Mouse (Mus musculus): ENCODE measurements at regions not wholly inside any gene's neighbourhood (a gene's known extent, or its start where the extent isn't known, plus 50 kb on each side); places are given as distances from the start of the nearest gene placed in this dataset.

- Histone ChIP-seq H3K36me3 (no peaks in the 10 kb centered on the region), H3K4me2 (no peak overlapping the region), H3K27ac (no peak overlapping the region), H3K27me3 (no peaks in the 10 kb centered on the region), H3K9ac (no peak overlapping the region), H3K4me1 (no peaks in the 10 kb centered on the region), H3K9me3 (no peaks in the 10 kb centered on the region), H3K4me3 (no peak overlapping the region)
- 65% methylated on average over 9 of the region's 9 CpGs for WGBS
- ATAC-seq (ENCODE audit: borderline replicate concordance, extremely low read depth, low FRiP score, low TSS enrichment), result no peak
Measured at GRCm38 (mm10) chr1:128854649-128855048, 262.6 kb upstream of the Cxcr4 start.

- H3K4me3 ChIP-seq, result no peak overlapping the region
- ATAC-seq (ENCODE audit: borderline replicate concordance, extremely low read depth, low FRiP score, low TSS enrichment), result no peak
- no peak overlapping the region for H3K9ac ChIP-seq
- H3K36me3 ChIP-seq, result no peaks in the 10 kb centered on the region
- no peak overlapping the region for H3K27ac ChIP-seq
- 86% methylated on average over 10 of the region's 10 CpGs for WGBS
- no peak overlapping the region for H3K4me2 ChIP-seq
- no peaks in the 10 kb centered on the region for H3K27me3 ChIP-seq
- H3K4me1 ChIP-seq, result no peaks in the 10 kb centered on the region
- H3K9me3 ChIP-seq, result no peaks in the 10 kb centered on the region
Measured at GRCm38 (mm10) chr1:128853286-128853685, 261.2 kb upstream of the Cxcr4 start.

- Histone ChIP-seq H3K4me2 (no peak overlapping the region), H3K4me1 (0 out of 2 replicates have a peak, but pooled peaks cover 3% of the 10 kb centered on the region), H3K27ac (no peak overlapping the region), H3K36me3 (no peaks in the 10 kb centered on the region), H3K4me3 (no peak overlapping the region), H3K9me3 (no peaks in the 10 kb centered on the region), H3K27me3 (no peaks in the 10 kb centered on the region), H3K9ac (no peak overlapping the region)
- no peak for ATAC-seq (ENCODE audit: borderline replicate concordance, extremely low read depth, low FRiP score, low TSS enrichment)
- WGBS, result 88% methylated on average over 4 of the region's 4 CpGs
Measured at GRCm38 (mm10) chr1:128837361-128837760, 245.3 kb upstream of the Cxcr4 start.

GRCm38 (mm10) chr1:128835510-128835909 lies 243.4 kb upstream of the Cxcr4 start:
- Histone ChIP-seq H3K4me2 (no peak overlapping the region), H3K36me3 (no peaks in the 10 kb centered on the region), H3K4me3 (no peak overlapping the region), H3K27me3 (no peaks in the 10 kb centered on the region), H3K9ac (no peak overlapping the region), H3K4me1 (peaks cover 7% of the 10 kb centered on the region; the same call in 1 of the 2 replicates), H3K9me3 (no peaks in the 10 kb centered on the region), H3K27ac (no peak overlapping the region)
- ATAC-seq (ENCODE audit: borderline replicate concordance, extremely low read depth, low FRiP score, low TSS enrichment), result no peak
- whole genome bisulfite sequencing, result 81% methylated on average over 8 of the region's 8 CpGs

GRCm38 (mm10) chr1:128833096-128833715 lies 241.1 kb upstream of the Cxcr4 start:
- no peak overlapping the region for H3K9ac ChIP-seq
- H3K27ac ChIP-seq, result no peak overlapping the region
- no peak overlapping the region for H3K4me3 ChIP-seq
- H3K9me3 ChIP-seq, result no peaks in the 10 kb centered on the region
- no peaks in the 10 kb centered on the region for H3K36me3 ChIP-seq
- no peaks in the 10 kb centered on the region for H3K27me3 ChIP-seq
- no peak overlapping the region for H3K4me2 ChIP-seq
- 43% methylated on average over 11 of the region's 11 CpGs for WGBS
- peaks cover 9% of the 10 kb centered on the region; the same call in 1 of the 2 replicates for H3K4me1 ChIP-seq
- ATAC-seq (ENCODE audit: borderline replicate concordance, extremely low read depth, low FRiP score, low TSS enrichment), result no peak; the same call in 1 of the 2 replicates

- Histone ChIP-seq H3K9me3 (no peaks in the 10 kb centered on the region), H3K27me3 (no peaks in the 10 kb centered on the region), H3K4me3 (peak overlapping the region; percentile 39), H3K9ac (peak overlapping the region; percentile 36), H3K4me1 (peaks cover 9% of the 10 kb centered on the region; the same call in 1 of the 2 replicates), H3K36me3 (no peaks in the 10 kb centered on the region), H3K27ac (0 out of 2 replicates have a peak overlapping the region, but pooled peaks have one; percentile 4), H3K4me2 (peak overlapping the region; percentile 62)
- 8% methylated on average over 18 of the region's 18 CpGs for WGBS
- peak; percentile 79; the same call in 1 of the 2 replicates for ATAC-seq (ENCODE audit: borderline replicate concordance, extremely low read depth, low FRiP score, low TSS enrichment)
Measured at GRCm38 (mm10) chr1:128832201-128832883, 240.2 kb upstream of the Cxcr4 start.

GRCm38 (mm10) chr1:128830671-128831240 lies 238.7 kb upstream of the Cxcr4 start:
- H3K36me3 ChIP-seq, result no peaks in the 10 kb centered on the region
- H3K27ac ChIP-seq, result no peak overlapping the region
- no peak overlapping the region for H3K4me2 ChIP-seq
- H3K4me1 ChIP-seq, result peaks cover 9% of the 10 kb centered on the region; the same call in 1 of the 2 replicates
- no peak for ATAC-seq (ENCODE audit: borderline replicate concordance, extremely low read depth, low FRiP score, low TSS enrichment)
- 83% methylated on average over 8 of the region's 8 CpGs for WGBS
- no peaks in the 10 kb centered on the region for H3K9me3 ChIP-seq
- H3K9ac ChIP-seq, result no peak overlapping the region
- no peak overlapping the region for H3K4me3 ChIP-seq
- H3K27me3 ChIP-seq, result no peaks in the 10 kb centered on the region

- ATAC-seq (ENCODE audit: borderline replicate concordance, extremely low read depth, low FRiP score, low TSS enrichment), result no peak
- WGBS, result 31% methylated on average over 2 of the region's 2 CpGs
Measured at GRCm38 (mm10) chr1:128829536-128829935, 237.4 kb upstream of the Cxcr4 start.

GRCm38 (mm10) chr1:128826419-128826818 lies 234.3 kb upstream of the Cxcr4 start:
- Histone ChIP-seq H3K9ac (no peak overlapping the region), H3K36me3 (no peaks in the 10 kb centered on the region), H3K4me3 (no peak overlapping the region), H3K27ac (no peak overlapping the region), H3K4me1 (peaks cover 8% of the 10 kb centered on the region; the same call in 1 of the 2 replicates), H3K27me3 (no peaks in the 10 kb centered on the region), H3K4me2 (no peak overlapping the region), H3K9me3 (no peaks in the 10 kb centered on the region)
- ATAC-seq (ENCODE audit: borderline replicate concordance, extremely low read depth, low FRiP score, low TSS enrichment), result no peak
- 83% methylated on average over 11 of the region's 11 CpGs for WGBS

More at GRCm38 (mm10) chr1:128829536-128829935, 237.4 kb upstream of the Cxcr4 start:
- Histone ChIP-seq H3K36me3 (no peaks in the 10 kb centered on the region), H3K4me1 (peaks cover 9% of the 10 kb centered on the region; the same call in 1 of the 2 replicates), H3K9me3 (no peaks in the 10 kb centered on the region), H3K4me3 (no peak overlapping the region), H3K9ac (no peak overlapping the region), H3K4me2 (no peak overlapping the region), H3K27ac (no peak overlapping the region), H3K27me3 (no peaks in the 10 kb centered on the region)

GRCm38 (mm10) chr1:128824916-128825683 lies 233.0 kb upstream of the Cxcr4 start:
- no peak overlapping the region for H3K4me2 ChIP-seq
- H3K9me3 ChIP-seq, result no peaks in the 10 kb centered on the region
- H3K9ac ChIP-seq, result no peak overlapping the region
- ATAC-seq (ENCODE audit: borderline replicate concordance, extremely low read depth, low FRiP score, low TSS enrichment), result no peak
- H3K36me3 ChIP-seq, result no peaks in the 10 kb centered on the region
- no peak overlapping the region for H3K4me3 ChIP-seq
- 51% methylated on average over 11 of the region's 11 CpGs for WGBS
- no peaks in the 10 kb centered on the region for H3K27me3 ChIP-seq
- H3K27ac ChIP-seq, result no peak overlapping the region
- peaks cover 8% of the 10 kb centered on the region; the same call in 1 of the 2 replicates for H3K4me1 ChIP-seq

GRCm38 (mm10) chr1:128824235-128824634 lies 232.1 kb upstream of the Cxcr4 start:
- ATAC-seq (ENCODE audit: borderline replicate concordance, extremely low read depth, low FRiP score, low TSS enrichment), result peak; percentile 47; the same call in 1 of the 2 replicates
- no peaks in the 10 kb centered on the region for H3K36me3 ChIP-seq
- 0 out of 2 replicates have a peak overlapping the region, but pooled peaks have one; percentile 21 for H3K27ac ChIP-seq
- no peak overlapping the region for H3K4me2 ChIP-seq
- no peak overlapping the region for H3K4me3 ChIP-seq
- no peaks in the 10 kb centered on the region for H3K9me3 ChIP-seq
- WGBS, result 4% methylated on average over 8 of the region's 8 CpGs
- no peak overlapping the region for H3K9ac ChIP-seq
- no peaks in the 10 kb centered on the region for H3K27me3 ChIP-seq
- peaks cover 6% of the 10 kb centered on the region; the same call in 1 of the 2 replicates for H3K4me1 ChIP-seq

Measured in lung, embryonic 15.5 days (tissue).